10 mouse cellular contexts compared by ENCODE assay signal in the genomic region with DNA sequence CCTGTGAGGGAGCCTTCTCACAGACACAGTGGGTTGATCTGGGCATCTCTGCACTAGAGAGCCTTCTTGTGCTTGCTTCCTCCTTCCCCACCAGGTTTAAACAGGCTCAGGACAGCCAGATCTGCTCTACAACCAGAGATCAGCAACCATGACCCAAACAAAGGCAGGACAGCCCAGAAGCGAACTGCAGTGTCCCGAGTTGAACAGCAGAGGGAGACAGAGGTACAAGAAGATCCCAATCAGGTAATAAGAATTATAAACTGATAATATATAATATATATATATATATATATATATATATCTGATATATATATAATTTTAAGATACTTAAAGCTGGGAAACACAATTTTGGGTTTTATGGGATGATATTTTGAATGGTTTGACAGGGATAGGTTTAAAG. TPM values are rescaled to one million over a fixed set of nuclear protein-coding genes. Genes with fewer than 3 reads are reported as not detected.
A peak's percentile ranks its signal among the peaks of the same experiment; 100 is the strongest.
DNase-seq lines count a peak whose midpoint lies in the region; ATAC-seq and TF ChIP-seq lines count a peak whose summit lies in the region.
"Had no signal": no experiment of that assay in that cellular context is flagged by ENCODE, and none has a peak within 500 bp of the region (broad histone marks: within the 10 kb centered on the region; RNA-seq: fewer than 3 reads in every experiment).

No protein-coding gene starts in this region.

- no peak overlapping the region for H3K27ac ChIP-seq in forebrain, embryonic 14.5 days (ENCODE audit: low read depth, low read length)
- H3K27ac ChIP-seq in forebrain, embryonic 16.5 days (ENCODE audit: low read length), result no peak overlapping the region
- no peak overlapping the region for H3K27ac ChIP-seq in liver, adult 2 months (replicated peaks; ENCODE audit: insufficient read depth, low read depth, low read length)
- H3K27ac ChIP-seq in liver, embryonic 12.5 days, result no peak overlapping the region
- no peak overlapping the region for H3K27ac ChIP-seq in ES-E14 (ENCODE audit: insufficient read depth, low read depth, low read length, poor library complexity, severe bottlenecking)
- H3K27ac ChIP-seq in lung, embryonic 14.5 days (ENCODE audit: low read depth), result no peak overlapping the region
- H3K27ac ChIP-seq: neural tube, embryonic 12.5 days had no signal

- in situ Hi-C loops in ES-E14 (cut with MboI; ENCODE audit: low sequenced_read_pairs in 2 of 2, unreplicated experiment in 2 of 2), result no loop called here

- ATAC-seq in forebrain, embryonic 14.5 days, result no peak
- no peak for ATAC-seq in forebrain, embryonic 16.5 days
- no peak for ATAC-seq in liver, embryonic 12.5 days
- ATAC-seq in lung, embryonic 14.5 days (ENCODE audit: insufficient read depth), result no peak

- no peaks in the 10 kb centered on the region for H3K79me2 ChIP-seq in liver, adult 2 months (ENCODE audit: control insufficient read depth, insufficient read depth, low read length)

- TF ChIP-seq POLR2A in liver, adult 2 months (IDR thresholded peaks at IDR 0.05; ENCODE audit: extremely low read depth, insufficient read depth, low read length), result no peak

- no peaks in the 10 kb centered on the region for H3K36me3 ChIP-seq in forebrain, embryonic 14.5 days (ENCODE audit: control insufficient read depth, insufficient read depth, low read length)
- H3K36me3 ChIP-seq in forebrain, embryonic 16.5 days (ENCODE audit: control insufficient read depth, insufficient read depth), result no peaks in the 10 kb centered on the region
- H3K36me3 ChIP-seq in liver, adult 2 months (ENCODE audit: control insufficient read depth, insufficient read depth, low read length), result no peaks in the 10 kb centered on the region
- no peaks in the 10 kb centered on the region for H3K36me3 ChIP-seq in liver, embryonic 12.5 days
- no peaks in the 10 kb centered on the region for H3K36me3 ChIP-seq in ES-E14 (ENCODE audit: control insufficient read depth, insufficient read depth, low read length, poor library complexity, severe bottlenecking)
- H3K36me3 ChIP-seq in lung, embryonic 14.5 days (ENCODE audit: insufficient read depth), result no peaks in the 10 kb centered on the region
- H3K36me3 ChIP-seq: neural tube, embryonic 12.5 days had no signal

- peak; percentile 60 for DNase-seq in forebrain, embryonic 14.5 days (ENCODE audit: low spot score)
- peak; percentile 33 for DNase-seq in liver, adult 2 months (ENCODE audit: extremely low read depth, low read depth, low spot score)
- peak; percentile 40 for DNase-seq in ES-E14 (ENCODE audit: low read depth, low spot score)
- DNase-seq in embryo, embryonic 11 days, result peak; percentile 51
- DNase-seq in lung, embryonic 14.5 days, result peak; percentile 70
- no peak for DNase-seq in Muller cell, postnatal 12 days (ENCODE audit: inconsistent ontology term)

- TF ChIP-seq CTCF in liver, adult 2 months (IDR thresholded peaks at IDR 0.05; ENCODE audit: low read depth, low read length), result peak; percentile 70
- peak; percentile 65 for TF ChIP-seq CTCF in lung, embryonic 14.5 days (IDR thresholded peaks at IDR 0.05; ENCODE audit: low read depth)

- H3K9ac ChIP-seq in forebrain, embryonic 14.5 days (ENCODE audit: low read length), result no peak overlapping the region
- no peak overlapping the region for H3K9ac ChIP-seq in forebrain, embryonic 16.5 days (replicated peaks; ENCODE audit: low read depth, low read length)
- H3K9ac ChIP-seq in liver, adult 2 months (ENCODE audit: low read depth, low read length), result no peak overlapping the region
- no peak overlapping the region for H3K9ac ChIP-seq in liver, embryonic 12.5 days
- H3K9ac ChIP-seq in ES-E14 (ENCODE audit: insufficient read depth, low read depth, low read length, poor library complexity, severe bottlenecking), result no peak overlapping the region
- no peak overlapping the region for H3K9ac ChIP-seq in lung, embryonic 14.5 days
- H3K9ac ChIP-seq: neural tube, embryonic 12.5 days had no signal

- H3K4me3 ChIP-seq in forebrain, embryonic 14.5 days (ENCODE audit: low read depth, low read length), result no peak overlapping the region
- H3K4me3 ChIP-seq in forebrain, embryonic 16.5 days (replicated peaks; ENCODE audit: low read length), result no peak overlapping the region
- H3K4me3 ChIP-seq in liver, adult 2 months (ENCODE audit: insufficient read depth, low read depth, low read length), result no peak overlapping the region
- H3K4me3 ChIP-seq in liver, embryonic 12.5 days, result no peak overlapping the region
- no peak overlapping the region for H3K4me3 ChIP-seq in ES-E14 (ENCODE audit: insufficient read depth in 1 of 2, low read depth in 1 of 2, low read length in 2 of 2, poor library complexity in 1 of 2, severe bottlenecking in 1 of 2)
- no peak overlapping the region for H3K4me3 ChIP-seq in lung, embryonic 14.5 days (ENCODE audit: low read depth, low read length)
- H3K4me3 ChIP-seq: neural tube, embryonic 12.5 days had no signal

- no peak overlapping the region for H3K4me2 ChIP-seq in forebrain, embryonic 14.5 days (ENCODE audit: low read length)
- H3K4me2 ChIP-seq in forebrain, embryonic 16.5 days (ENCODE audit: low read length), result no peak overlapping the region
- no peak overlapping the region for H3K4me2 ChIP-seq in liver, embryonic 12.5 days
- H3K4me2 ChIP-seq in lung, embryonic 14.5 days, result no peak overlapping the region
- H3K4me2 ChIP-seq: neural tube, embryonic 12.5 days had no signal

- no peaks in the 10 kb centered on the region for H3K27me3 ChIP-seq in forebrain, embryonic 14.5 days (replicated peaks; ENCODE audit: control insufficient read depth, insufficient read depth, low read length)
- H3K27me3 ChIP-seq in forebrain, embryonic 16.5 days (replicated peaks; ENCODE audit: control insufficient read depth, insufficient read depth, low read length), result no peaks in the 10 kb centered on the region
- no peaks in the 10 kb centered on the region for H3K27me3 ChIP-seq in liver, adult 2 months (ENCODE audit: control insufficient read depth, insufficient read depth, low read length)
- H3K27me3 ChIP-seq in liver, embryonic 12.5 days (replicated peaks), result 0 out of 2 replicates have a peak, but pooled peaks cover 3% of the 10 kb centered on the region
- H3K27me3 ChIP-seq in lung, embryonic 14.5 days (ENCODE audit: insufficient read depth, low read length), result no peaks in the 10 kb centered on the region
- H3K27me3 ChIP-seq: neural tube, embryonic 12.5 days had no signal

- no peaks in the 10 kb centered on the region for H3K9me3 ChIP-seq in forebrain, embryonic 14.5 days (replicated peaks; ENCODE audit: control insufficient read depth, low read length)
- no peaks in the 10 kb centered on the region for H3K9me3 ChIP-seq in forebrain, embryonic 16.5 days (ENCODE audit: control insufficient read depth, low read length)
- no peaks in the 10 kb centered on the region for H3K9me3 ChIP-seq in liver, embryonic 12.5 days (replicated peaks)
- no peaks in the 10 kb centered on the region for H3K9me3 ChIP-seq in ES-E14 (ENCODE audit: control insufficient read depth, insufficient read depth, low read depth, low read length)
- no peaks in the 10 kb centered on the region for H3K9me3 ChIP-seq in lung, embryonic 14.5 days (ENCODE audit: low read depth, low read length)
- H3K9me3 ChIP-seq: neural tube, embryonic 12.5 days had no signal

- no peaks in the 10 kb centered on the region for H3K4me1 ChIP-seq in forebrain, embryonic 14.5 days (ENCODE audit: control insufficient read depth, insufficient read depth, low read length)
- H3K4me1 ChIP-seq in forebrain, embryonic 16.5 days (replicated peaks; ENCODE audit: control insufficient read depth, insufficient read depth, low read length), result no peaks in the 10 kb centered on the region
- no peaks in the 10 kb centered on the region for H3K4me1 ChIP-seq in liver, adult 2 months (ENCODE audit: control insufficient read depth, insufficient read depth, low read length)
- H3K4me1 ChIP-seq in liver, embryonic 12.5 days, result no peaks in the 10 kb centered on the region
- H3K4me1 ChIP-seq in ES-E14 (ENCODE audit: control insufficient read depth in 2 of 2, insufficient read depth in 2 of 2, low read length in 2 of 2, poor library complexity in 1 of 2), result no peaks in the 10 kb centered on the region
- no peaks in the 10 kb centered on the region for H3K4me1 ChIP-seq in lung, embryonic 14.5 days (ENCODE audit: insufficient read depth)
- H3K4me1 ChIP-seq: neural tube, embryonic 12.5 days had no signal

- WGBS in forebrain, embryonic 14.5 days, result 2% methylated on average over 2 of the region's 2 CpGs
- WGBS in forebrain, embryonic 16.5 days, result 0% methylated on average over 2 of the region's 2 CpGs
- 7% methylated on average over 2 of the region's 2 CpGs for WGBS in liver, adult 2 months
- 0% methylated on average over 2 of the region's 2 CpGs for WGBS in liver, embryonic 12.5 days (ENCODE audit: insufficient replicate concordance)
- 1% methylated on average over 2 of the region's 2 CpGs for WGBS in lung, embryonic 14.5 days

TF ChIP-seq in ES-E14, 5 proteins besides CTCF, POLR2A, EP300 and RAD21 (continues in another document):
- no peak for TF ChIP-seq ZNF384 (IDR thresholded peaks at IDR 0.05; ENCODE audit: low read depth, low read length)

RNA-seq across cellular contexts. Expression of a gene that starts 22.5 kb away (rescaled TPM):
- polyA plus RNA-seq in forebrain, embryonic 14.5 days (2014; fragmentation: Nextera tagmentation; extraction: Ambion mirVana), result 0.83 TPM in 1 of 2 replicates, not detected in the other
- polyA plus RNA-seq in forebrain, embryonic 16.5 days (2015; fragmentation: Nextera tagmentation; extraction: Ambion mirVana), result 1.3 TPM in 1 of 2 replicates, not detected in the other
- not detected in 2 replicates for total RNA-seq in liver, adult 2 months (2014; rRNA removed)
- not detected in 2 replicates for polyA plus RNA-seq in liver, adult 2 months (2012; rRNA removed)
- not detected in 2 replicates for polyA plus RNA-seq in liver, embryonic 12.5 days (2016; fragmentation: Nextera tagmentation; extraction: Ambion mirVana)
- total RNA-seq in ES-E14 (2012; rRNA removed), result not detected in 2 replicates
- not detected in 2 replicates for polyA plus RNA-seq in lung, embryonic 14.5 days (2014; fragmentation: Nextera tagmentation; extraction: Ambion mirVana)
- total RNA-seq: layer of hippocampus, adult 18-20 months had no signal
- polyA plus RNA-seq: neural tube, embryonic 12.5 days had no signal

RNA-seq across cellular contexts. Expression of a gene that starts 51.0 kb away (rescaled TPM):
- polyA plus RNA-seq in forebrain, embryonic 14.5 days (2014; fragmentation: Nextera tagmentation; extraction: Ambion mirVana), result not detected in 2 replicates
- not detected in 2 replicates for polyA plus RNA-seq in forebrain, embryonic 16.5 days (2015; fragmentation: Nextera tagmentation; extraction: Ambion mirVana)
- not detected in 2 replicates for total RNA-seq in liver, adult 2 months (2014; rRNA removed)
- not detected in 2 replicates for polyA plus RNA-seq in liver, adult 2 months (2012; rRNA removed)
- not detected in 2 replicates for polyA plus RNA-seq in liver, embryonic 12.5 days (2016; fragmentation: Nextera tagmentation; extraction: Ambion mirVana)
- 0.16 and 0.40 TPM in 2 replicates for total RNA-seq in ES-E14 (2012; rRNA removed)
- polyA plus RNA-seq in lung, embryonic 14.5 days (2014; fragmentation: Nextera tagmentation; extraction: Ambion mirVana), result not detected in 2 replicates
- polyA plus RNA-seq: neural tube, embryonic 12.5 days had no signal

RNA-seq across cellular contexts. Expression of a gene that starts 54.1 kb away (rescaled TPM):
- 74.0 and 89.8 TPM in 2 replicates for polyA plus RNA-seq in forebrain, embryonic 14.5 days (2014; fragmentation: Nextera tagmentation; extraction: Ambion mirVana)
- 64.3 and 95.2 TPM in 2 replicates for polyA plus RNA-seq in forebrain, embryonic 16.5 days (2015; fragmentation: Nextera tagmentation; extraction: Ambion mirVana)
- 0.20 and 0.37 TPM in 2 replicates for total RNA-seq in liver, adult 2 months (2014; rRNA removed)
- polyA plus RNA-seq in liver, adult 2 months (2012; rRNA removed), result 1.2 and 1.3 TPM in 2 replicates
- 354 and 377 TPM in 2 replicates for polyA plus RNA-seq in liver, embryonic 12.5 days (2016; fragmentation: Nextera tagmentation; extraction: Ambion mirVana)
- 44.4 and 66.4 TPM in 2 replicates for total RNA-seq in ES-E14 (2012; rRNA removed)
- 437 and 452 TPM in 2 replicates for polyA plus RNA-seq in lung, embryonic 14.5 days (2014; fragmentation: Nextera tagmentation; extraction: Ambion mirVana)

Comparison
In these comparisons a context has a peak if more than half of its experiments do, and no peak if none do; other contexts are left out.
1. RNA of a gene that starts 54.1 kb away (polyA plus RNA-seq): 437 to 452 TPM in lung, embryonic 14.5 days, 354 to 377 TPM in liver, embryonic 12.5 days, 74.0 to 89.8 TPM in forebrain, embryonic 14.5 days and 64.3 to 95.2 TPM in forebrain, embryonic 16.5 days; 1.2 to 1.3 TPM in liver, adult 2 months; every median in the first group is over 10 times any median in the second.